Mouse (Mus musculus) midbrain, embryonic 13.5 days (tissue): ENCODE results near the gene Ccser1. TPM values are rescaled to one million over a fixed set of nuclear protein-coding genes. Genes with fewer than 3 reads are reported as not detected.
"Not testable (repeated sequence)": the region's sequence is repeated elsewhere in the genome, so short reads cannot be mapped to it uniquely, and the experiment has no call there.

Source experiments
- ATAC-seq: fragments of 200-750 bp; cut with Nextera tagmentation; 2 replicates; pipeline ENCODE4 v1.8.0; 2017; ENCODE audit warnings: mild to moderate bottlenecking, moderate TSS enrichment, moderate library complexity
- H3K27ac ChIP-seq: fragments of 300-500 bp; sonication (generic); 2 replicates; pipeline ENCODE4 v1.5.1; 2015; ENCODE audit warnings: inconsistent platforms, mild to moderate bottlenecking, moderate library complexity
- H3K27me3 ChIP-seq: fragments of 300-500 bp; sonication (generic); 2 replicates; pipeline ENCODE4 v1.6.1; 2015; ENCODE audit warnings: mild to moderate bottlenecking, inconsistent platforms
- H3K36me3 ChIP-seq: fragments of 300-500 bp; sonication (generic); 2 replicates; pipeline ENCODE4 v1.6.1; 2015; ENCODE audit warnings: mild to moderate bottlenecking, inconsistent platforms
- H3K4me1 ChIP-seq: fragments of 300-500 bp; sonication (generic); replicated peaks from 2 replicates; pipeline ENCODE4 v1.6.1; 2015; ENCODE audit warnings: inconsistent platforms
- H3K4me2 ChIP-seq: fragments of 300-500 bp; sonication (generic); replicated peaks from 2 replicates; pipeline ENCODE4 v1.6.1; 2015; ENCODE audit warnings: moderate library complexity, mild to moderate bottlenecking, inconsistent platforms
- H3K4me3 ChIP-seq: fragments of 300-500 bp; sonication (generic); replicated peaks from 2 replicates; pipeline ENCODE4 v1.5.1; 2015; ENCODE audit warnings: mild to moderate bottlenecking, inconsistent platforms
- H3K9ac ChIP-seq: fragments of 300-500 bp; sonication (generic); replicated peaks from 2 replicates; pipeline ENCODE4 v1.6.1; 2015; ENCODE audit warnings: mild to moderate bottlenecking, inconsistent platforms
- H3K9me3 ChIP-seq: fragments of 300-500 bp; sonication (generic); 2 replicates; pipeline ENCODE4 v1.6.1; 2016; ENCODE audit warnings: mild to moderate bottlenecking, inconsistent platforms
- WGBS: fragments of 180-500 bp; shearing (Covaris S2); methylation state at CpG from one replicate; pipeline ENCODE4 v1.1.7; 2015; 5-methylcytosine and 5-hydroxymethylcytosine counted together
- polyA plus RNA-seq: library from polyadenylated mRNA; unstranded; fragments of >200 nt; fragmentation: Nextera tagmentation; extraction: Ambion mirVana; gene quantifications from 2 replicates; pipeline ENCODE4 v1.2.1, GENCODE M21; 2015

The Ccser1 gene
- polyA plus RNA-seq, 1 experiment from 2014 or later, result 19.7 TPM

DNA sequence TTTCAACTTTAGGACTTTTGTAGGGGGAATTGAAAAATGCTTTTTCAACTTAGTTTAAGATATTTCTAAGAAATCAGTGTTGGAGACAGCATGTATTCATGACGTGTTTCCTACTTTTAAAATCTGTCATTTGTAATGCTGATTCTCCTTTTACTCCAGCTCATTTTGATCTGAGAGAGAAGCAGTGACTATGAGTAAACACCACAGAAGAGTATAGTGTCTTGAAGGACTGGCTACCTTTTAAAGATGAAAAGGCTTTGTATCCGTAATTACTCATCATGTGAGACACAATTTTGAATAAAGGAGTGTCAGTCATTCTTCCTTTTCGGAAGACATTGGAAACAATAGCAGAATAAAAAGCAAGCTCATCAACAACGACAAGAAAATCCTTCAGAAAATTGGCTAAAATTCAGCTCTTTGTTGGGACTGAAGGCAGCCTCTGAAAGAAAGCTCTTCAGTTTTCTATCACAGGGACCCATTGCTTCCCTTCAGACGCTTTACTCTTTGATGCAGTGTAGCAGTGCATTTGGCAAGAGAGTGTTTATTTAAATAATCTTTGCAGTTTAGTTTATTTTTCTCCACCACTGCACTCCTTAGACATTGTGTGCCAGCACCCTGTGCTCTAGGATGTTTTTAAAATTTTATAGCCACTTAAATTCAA is 50.1 kb downstream of the Ccser1 start:
- Histone ChIP-seq H3K4me2 (no peak overlapping the region), H3K27ac (no peak overlapping the region), H3K4me3 (no peak overlapping the region), H3K27me3 (no peaks in the 10 kb centered on the region; the same call in 1 of the 2 replicates), H3K9me3 (no peaks in the 10 kb centered on the region), H3K36me3 (no peaks in the 10 kb centered on the region), H3K9ac (no peak overlapping the region), H3K4me1 (peaks cover 24% of the 10 kb centered on the region)
- 14% methylated on average over 5 of the region's 5 CpGs for WGBS
- ATAC-seq, result no peak

DNA sequence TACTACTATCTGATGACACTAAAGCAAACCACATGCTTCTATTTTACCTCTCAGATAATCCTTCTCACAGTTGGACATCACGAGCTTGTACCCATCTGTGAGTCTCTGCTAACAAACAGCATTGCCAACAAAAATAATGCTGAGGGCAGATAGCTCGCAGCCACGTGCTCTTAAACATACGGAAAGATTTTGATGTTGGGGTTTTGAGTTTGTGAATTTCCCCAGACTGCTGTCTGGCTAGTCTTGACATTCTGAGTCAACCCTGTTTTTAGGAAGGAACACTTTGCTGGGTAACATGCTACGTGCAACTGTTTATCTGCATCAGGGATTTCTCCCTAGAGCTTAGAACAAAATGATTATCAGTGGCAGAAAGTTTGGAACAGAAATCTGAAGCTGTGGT is 52.9 kb downstream of the Ccser1 start:
- Histone ChIP-seq H3K27me3 (no peaks in the 10 kb centered on the region; the same call in 1 of the 2 replicates), H3K4me2 (no peak overlapping the region), H3K27ac (no peak overlapping the region), H3K36me3 (no peaks in the 10 kb centered on the region), H3K9me3 (no peaks in the 10 kb centered on the region), H3K4me3 (no peak overlapping the region), H3K4me1 (peaks cover 24% of the 10 kb centered on the region), H3K9ac (no peak overlapping the region)
- 65% methylated on average over 5 of the region's 5 CpGs for WGBS
- no peak for ATAC-seq

DNA sequence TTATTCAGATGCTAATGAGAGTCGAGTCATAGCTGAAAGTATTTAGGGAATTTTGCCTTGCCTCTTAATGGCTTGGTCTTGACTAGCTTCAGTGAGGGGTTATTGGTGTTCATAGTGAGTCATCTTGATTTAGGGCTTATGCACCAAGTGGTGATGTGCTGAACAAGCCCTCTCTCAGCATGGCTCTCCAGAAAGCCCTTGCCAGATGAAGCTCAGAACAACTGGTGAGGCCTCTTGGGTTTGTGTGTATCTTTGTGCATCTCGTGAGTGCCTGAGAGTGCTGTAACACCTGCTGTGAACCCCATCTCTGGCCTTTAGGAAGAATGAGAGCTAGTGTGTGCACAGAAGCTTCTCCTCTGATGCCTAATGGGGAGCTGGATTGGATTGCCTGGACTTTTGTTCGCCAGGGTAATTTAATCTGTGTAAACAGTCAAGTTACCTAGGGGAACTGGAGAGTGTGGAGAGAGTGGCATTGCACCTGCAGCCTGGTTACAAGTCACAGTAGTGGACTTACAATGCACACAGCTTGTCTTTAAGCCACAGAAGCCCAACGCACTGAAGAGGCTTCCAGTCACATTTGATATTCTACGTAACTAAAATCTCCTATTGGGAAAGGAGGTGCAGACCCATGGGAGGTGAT is 53.5 kb downstream of the Ccser1 start:
- Histone ChIP-seq H3K4me1 (peaks cover 24% of the 10 kb centered on the region), H3K4me3 (no peak overlapping the region), H3K4me2 (no peak overlapping the region), H3K9me3 (no peaks in the 10 kb centered on the region), H3K36me3 (no peaks in the 10 kb centered on the region), H3K9ac (no peak overlapping the region), H3K27me3 (no peaks in the 10 kb centered on the region; the same call in 1 of the 2 replicates), H3K27ac (no peak overlapping the region)
- WGBS, result 23% methylated on average over 5 of the region's 5 CpGs
- ATAC-seq, result 0 out of 2 replicates have a peak, but pooled peaks have one; percentile 48

DNA sequence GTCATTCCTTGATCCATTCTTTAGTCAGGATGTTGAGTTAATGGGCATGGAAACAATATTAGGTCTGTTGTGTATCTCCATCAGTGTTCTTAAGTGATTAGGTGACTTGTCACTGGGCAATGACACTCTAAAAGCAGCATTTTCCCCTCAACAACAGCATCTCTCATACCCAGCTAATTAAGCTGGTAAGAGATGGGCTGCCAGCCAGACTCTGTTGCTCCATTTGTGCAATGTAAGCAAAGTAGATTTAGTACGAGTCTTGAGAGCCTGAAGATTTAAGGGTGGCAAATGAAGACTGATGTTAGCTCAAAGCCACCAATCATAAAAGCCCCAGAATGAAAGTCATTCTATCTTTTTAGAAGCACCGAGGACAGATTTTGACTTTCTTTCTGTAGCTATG is 60.5 kb downstream of the Ccser1 start:
- no peak for ATAC-seq
- Histone ChIP-seq H3K9ac (no peak overlapping the region), H3K27me3 (no peaks in the 10 kb centered on the region), H3K4me1 (no peaks in the 10 kb centered on the region), H3K4me2 (no peak overlapping the region), H3K27ac (no peak overlapping the region), H3K36me3 (no peaks in the 10 kb centered on the region), H3K4me3 (no peak overlapping the region), H3K9me3 (no peaks in the 10 kb centered on the region)
- WGBS, result 85% methylated on average over 2 of the region's 2 CpGs

DNA sequence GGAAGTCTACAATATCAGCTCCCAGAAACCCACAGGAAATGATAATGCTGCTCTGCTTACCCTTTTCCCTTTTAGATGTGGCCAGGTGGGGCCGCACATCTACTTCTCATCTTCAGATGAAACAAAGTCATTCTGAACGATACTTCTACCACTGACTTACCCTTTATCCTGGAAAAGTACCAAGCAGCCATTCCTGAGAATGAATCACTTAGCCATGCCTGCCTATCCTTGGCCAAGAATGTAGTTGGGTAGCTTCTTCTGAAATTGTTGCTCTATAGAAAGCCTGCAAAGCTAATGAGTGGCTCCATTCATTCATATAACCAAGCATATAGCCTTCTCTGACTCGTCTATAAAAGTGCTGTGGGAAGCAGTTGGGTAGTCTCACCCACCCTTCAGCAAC is 62.4 kb downstream of the Ccser1 start:
- no peak overlapping the region for H3K27ac ChIP-seq
- H3K27me3 ChIP-seq, result no peaks in the 10 kb centered on the region
- ATAC-seq, result no peak

DNA sequence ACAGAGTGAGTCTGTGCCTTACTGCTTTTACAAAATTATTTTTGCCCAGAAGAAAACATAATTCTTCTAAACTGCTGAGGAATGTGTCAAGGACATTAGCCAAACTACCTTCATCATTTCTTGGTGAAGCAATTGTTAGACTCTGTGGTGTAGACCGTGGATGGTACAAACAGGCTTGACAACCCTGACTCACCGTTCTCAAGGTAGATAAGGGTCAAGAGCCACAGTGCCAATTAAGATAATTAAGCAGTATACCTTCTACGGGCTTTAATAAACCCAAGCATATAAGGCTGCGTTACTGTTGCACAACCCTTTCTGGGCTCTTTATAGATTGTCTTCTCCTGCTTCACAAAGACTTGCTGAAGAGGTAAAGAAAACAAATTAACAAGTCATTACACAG is 66.4 kb downstream of the Ccser1 start:
- Histone ChIP-seq H3K4me3 (no peak overlapping the region), H3K9me3 (no peaks in the 10 kb centered on the region), H3K27me3 (no peaks in the 10 kb centered on the region), H3K9ac (no peak overlapping the region), H3K36me3 (no peaks in the 10 kb centered on the region), H3K27ac (no peak overlapping the region), H3K4me1 (no peaks in the 10 kb centered on the region; the same call in 1 of the 2 replicates), H3K4me2 (no peak overlapping the region)
- no peak for ATAC-seq
- WGBS, result 90% methylated on average over 4 of the region's 4 CpGs

More for the DNA sequence above, 62.4 kb downstream of the Ccser1 start:
- H3K36me3 ChIP-seq, result no peaks in the 10 kb centered on the region
- no peak overlapping the region for H3K4me2 ChIP-seq
- H3K4me1 ChIP-seq, result no peaks in the 10 kb centered on the region
- WGBS, result 90% methylated on average over 3 of the region's 3 CpGs
- no peak overlapping the region for H3K4me3 ChIP-seq
- H3K9ac ChIP-seq, result no peak overlapping the region
- no peaks in the 10 kb centered on the region for H3K9me3 ChIP-seq

DNA sequence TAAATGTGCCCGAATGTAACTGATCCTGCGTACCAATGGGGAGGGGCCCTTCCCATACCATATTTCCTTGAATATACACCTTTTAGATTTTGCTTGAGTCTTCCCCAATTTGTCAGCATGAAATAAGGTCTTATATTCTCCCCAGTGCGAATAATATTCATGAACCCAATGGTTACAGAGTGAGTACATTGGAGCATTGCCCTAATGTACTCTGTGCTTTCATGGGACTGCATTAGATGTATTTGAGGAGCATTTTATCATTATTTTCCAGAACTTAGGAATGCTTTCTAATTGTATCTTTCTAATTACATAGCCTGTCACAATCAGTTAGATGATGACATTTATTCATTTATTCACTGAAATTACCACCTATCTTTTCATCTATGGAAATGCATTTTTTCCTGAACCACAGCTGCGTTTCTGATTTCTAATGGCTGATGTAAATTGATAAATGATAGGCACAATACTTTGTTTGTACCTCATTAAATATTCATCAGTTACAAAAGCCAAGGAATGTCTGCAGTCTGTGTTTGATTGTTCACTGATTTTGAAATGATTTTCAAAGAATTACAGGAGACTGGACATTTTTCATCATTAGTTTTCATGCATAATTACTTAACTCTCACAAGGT is 67.8 kb downstream of the Ccser1 start:
- H3K27ac ChIP-seq, result no peak overlapping the region
- no peak overlapping the region for H3K4me3 ChIP-seq
- no peaks in the 10 kb centered on the region for H3K27me3 ChIP-seq
- no peak overlapping the region for H3K4me2 ChIP-seq
- H3K9me3 ChIP-seq, result no peaks in the 10 kb centered on the region
- H3K9ac ChIP-seq, result no peak overlapping the region
- 80% methylated on average over 4 of the region's 4 CpGs for WGBS
- H3K36me3 ChIP-seq, result no peaks in the 10 kb centered on the region
- H3K4me1 ChIP-seq, result no peaks in the 10 kb centered on the region; the same call in 1 of the 2 replicates
- ATAC-seq, result no peak

DNA sequence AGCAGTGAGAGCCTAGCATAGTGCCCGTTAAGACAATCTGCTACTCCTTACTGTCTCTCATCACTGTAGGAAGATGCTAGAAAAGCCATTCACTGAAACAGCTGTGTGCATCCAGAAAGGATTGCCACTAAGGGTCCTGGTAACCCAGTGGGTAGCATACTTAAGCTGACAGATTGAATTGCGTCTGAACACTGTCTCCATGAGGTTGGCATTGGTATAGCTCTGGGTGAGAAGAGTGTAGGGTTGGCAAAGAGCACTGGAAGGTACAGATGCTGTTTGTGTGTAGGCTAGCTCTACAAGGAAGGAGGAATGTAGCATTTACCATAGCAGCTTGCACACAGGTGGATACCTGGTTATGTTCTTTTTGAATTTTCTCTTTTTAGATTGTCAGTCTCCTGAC is 68.6 kb downstream of the Ccser1 start:
- no peaks in the 10 kb centered on the region; the same call in 1 of the 2 replicates for H3K4me1 ChIP-seq
- no peaks in the 10 kb centered on the region for H3K9me3 ChIP-seq
- no peaks in the 10 kb centered on the region for H3K27me3 ChIP-seq
- no peak overlapping the region for H3K9ac ChIP-seq
- 76% methylated on average over 2 of the region's 2 CpGs for WGBS
- ATAC-seq, result no peak
- no peak overlapping the region for H3K4me2 ChIP-seq
- H3K36me3 ChIP-seq, result no peaks in the 10 kb centered on the region
- no peak overlapping the region for H3K27ac ChIP-seq
- no peak overlapping the region for H3K4me3 ChIP-seq

DNA sequence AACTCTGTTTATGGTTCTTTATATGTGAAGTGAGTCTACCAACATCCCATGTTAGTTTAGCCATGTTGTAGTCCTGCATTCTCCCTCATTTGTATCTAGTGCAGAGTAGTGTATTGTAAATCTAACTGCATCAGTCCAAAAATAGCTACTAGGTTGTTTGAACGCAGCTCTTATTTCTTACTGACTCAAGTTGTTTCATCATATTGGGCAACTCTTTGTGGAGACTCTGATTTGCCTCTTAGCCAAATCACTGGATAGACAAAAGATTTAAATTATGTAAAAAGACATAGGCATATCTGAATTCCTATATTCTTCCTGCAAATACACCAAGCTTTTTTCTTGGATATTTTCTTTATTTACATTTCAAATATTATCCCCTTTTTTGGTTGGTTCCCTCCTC is 71.1 kb downstream of the Ccser1 start:
- Histone ChIP-seq H3K4me1 (no peaks in the 10 kb centered on the region; the same call in 1 of the 2 replicates), H3K4me2 (no peak overlapping the region), H3K4me3 (no peak overlapping the region), H3K36me3 (no peaks in the 10 kb centered on the region), H3K27ac (no peak overlapping the region), H3K27me3 (no peaks in the 10 kb centered on the region), H3K9ac (no peak overlapping the region), H3K9me3 (no peaks in the 10 kb centered on the region)
- 95% methylated on average over 1 of the region's 1 CpGs for WGBS
- ATAC-seq, result no peak

DNA sequence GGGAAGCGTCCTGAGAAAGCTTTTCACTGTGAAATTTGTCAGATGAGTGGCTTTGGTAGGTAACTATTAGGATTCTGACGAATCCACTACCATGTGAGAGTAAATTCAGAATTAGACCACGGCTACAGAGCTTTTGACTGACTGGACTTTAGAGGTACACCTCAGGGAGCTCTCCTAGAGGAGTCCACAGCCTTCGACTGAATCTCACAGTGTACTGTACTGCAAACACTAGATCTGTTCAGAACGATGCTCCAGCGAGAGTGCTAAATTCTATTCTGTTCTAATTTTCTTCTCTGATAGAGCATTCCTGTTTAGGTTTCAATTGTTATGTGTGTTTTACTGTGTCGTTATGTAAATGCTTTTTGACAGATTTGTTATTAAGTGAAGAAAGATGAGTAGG is 72.8 kb downstream of the Ccser1 start:
- ATAC-seq, result no peak
- H3K4me3 ChIP-seq, result no peak overlapping the region
- no peak overlapping the region for H3K9ac ChIP-seq
- 89% methylated on average over 7 of the region's 7 CpGs for WGBS
- no peaks in the 10 kb centered on the region; the same call in 1 of the 2 replicates for H3K4me1 ChIP-seq
- H3K9me3 ChIP-seq, result no peaks in the 10 kb centered on the region
- H3K27me3 ChIP-seq, result no peaks in the 10 kb centered on the region
- H3K36me3 ChIP-seq, result no peaks in the 10 kb centered on the region
- H3K27ac ChIP-seq, result no peak overlapping the region
- no peak overlapping the region for H3K4me2 ChIP-seq

DNA sequence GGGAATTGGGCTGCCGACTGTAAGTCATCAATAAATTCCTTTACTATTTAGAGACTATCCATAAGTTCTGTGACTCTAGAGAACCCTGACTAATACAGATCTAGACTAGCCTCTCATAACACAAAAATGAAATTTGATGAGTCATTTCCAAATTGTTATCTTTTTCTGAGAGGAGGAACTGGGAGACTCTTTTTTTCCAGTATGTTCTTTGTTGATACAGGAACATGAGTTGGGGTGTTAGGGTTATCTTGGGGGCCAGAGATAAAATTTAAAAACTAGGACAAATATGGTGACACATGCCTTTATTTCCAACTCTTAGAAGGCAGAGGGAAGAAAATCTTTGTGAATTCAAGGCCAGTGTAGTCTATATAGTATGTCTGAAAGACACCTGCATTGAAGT is 75.8 kb downstream of the Ccser1 start:
- not testable (repeated sequence) for H3K4me2 ChIP-seq, H3K9ac ChIP-seq, ATAC-seq, H3K27me3 ChIP-seq, H3K9me3 ChIP-seq, H3K4me1 ChIP-seq, H3K4me3 ChIP-seq, H3K27ac ChIP-seq, H3K36me3 ChIP-seq
- WGBS, result 100% methylated on average over 1 of the region's 1 CpGs

DNA sequence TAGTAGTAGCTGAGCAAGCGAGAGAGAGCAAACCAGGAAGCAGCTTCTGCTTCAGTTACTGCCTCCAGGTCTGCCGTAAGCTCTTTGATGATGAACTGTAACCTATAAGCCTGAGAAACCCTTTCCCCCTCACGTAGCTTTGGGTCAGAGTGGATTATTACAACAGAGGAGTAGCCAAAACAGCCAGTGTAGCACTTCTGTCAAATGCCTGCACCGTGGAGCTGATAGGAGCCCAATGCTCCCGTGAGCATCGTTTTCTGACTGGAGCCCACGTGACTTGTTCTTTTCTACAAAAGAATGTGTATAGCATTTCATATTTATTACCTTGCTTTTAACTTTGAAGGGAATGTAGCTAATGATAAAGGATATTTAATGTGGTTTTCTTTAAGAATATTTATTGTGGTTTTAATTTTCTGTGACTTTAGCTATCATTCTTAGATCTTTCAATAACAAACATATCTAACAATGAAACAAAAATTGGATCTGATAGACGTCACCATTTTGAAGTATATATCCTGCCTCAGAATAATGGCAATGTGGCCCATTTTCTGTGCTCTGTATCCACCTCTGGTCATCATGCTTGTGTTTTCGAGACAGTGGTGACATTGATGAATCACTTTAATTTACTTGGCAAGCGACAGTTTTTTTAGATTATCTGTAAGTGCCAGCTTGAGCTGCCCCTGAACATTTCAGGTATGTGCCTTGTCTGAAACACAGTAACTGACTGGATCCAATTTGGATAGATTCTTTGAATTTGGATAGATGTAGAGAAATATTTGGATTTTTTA is 78.9 kb downstream of the Ccser1 start:
- Histone ChIP-seq H3K36me3 (no peaks in the 10 kb centered on the region), H3K9me3 (no peaks in the 10 kb centered on the region), H3K27ac (no peak overlapping the region; the same call in 1 of the 2 replicates), H3K4me3 (no peak overlapping the region), H3K27me3 (no peaks in the 10 kb centered on the region), H3K4me2 (no peak overlapping the region), H3K4me1 (no peaks in the 10 kb centered on the region), H3K9ac (no peak overlapping the region)
- 76% methylated on average over 10 of the region's 10 CpGs for WGBS
- ATAC-seq, result no peak
